Mouse (Mus musculus) urinary bladder, postnatal 25 days (tissue): ENCODE results near the gene Cyp4f18.
"Not testable (repeated sequence)": the region's sequence is repeated elsewhere in the genome, so short reads cannot be mapped to it uniquely, and the experiment has no call there.

Experiments
- DNase-seq: peaks from one replicate; pipeline ENCODE4 v3.0.0; 2022; ENCODE audit warnings: low spot score

The Cyp4f18 gene

DNA sequence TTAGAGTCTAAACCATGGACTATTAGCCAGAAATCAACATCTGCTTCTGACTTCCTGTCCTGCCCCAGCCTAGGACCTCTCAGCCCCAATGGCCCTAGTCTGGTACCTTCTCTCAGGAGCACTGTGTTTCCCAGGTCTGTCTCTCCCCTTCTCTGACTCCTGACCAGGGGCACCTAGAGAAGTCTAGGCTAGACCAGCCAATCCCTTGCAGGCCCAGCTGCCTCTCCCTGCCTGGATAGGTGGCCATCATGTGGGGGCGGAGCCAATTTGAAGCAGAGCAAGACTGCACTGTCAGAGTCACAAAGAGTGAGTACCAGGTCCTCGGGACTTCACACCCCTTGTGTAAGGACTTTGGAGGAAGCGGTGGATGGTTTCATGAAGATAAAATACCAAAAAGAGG is at the start of gene Cyp4f18:
Gene Cyp4f18 (minus strand): TSS at position 154 of the 400 bp plus-strand sequence.
- no peak for DNase-seq

DNA sequence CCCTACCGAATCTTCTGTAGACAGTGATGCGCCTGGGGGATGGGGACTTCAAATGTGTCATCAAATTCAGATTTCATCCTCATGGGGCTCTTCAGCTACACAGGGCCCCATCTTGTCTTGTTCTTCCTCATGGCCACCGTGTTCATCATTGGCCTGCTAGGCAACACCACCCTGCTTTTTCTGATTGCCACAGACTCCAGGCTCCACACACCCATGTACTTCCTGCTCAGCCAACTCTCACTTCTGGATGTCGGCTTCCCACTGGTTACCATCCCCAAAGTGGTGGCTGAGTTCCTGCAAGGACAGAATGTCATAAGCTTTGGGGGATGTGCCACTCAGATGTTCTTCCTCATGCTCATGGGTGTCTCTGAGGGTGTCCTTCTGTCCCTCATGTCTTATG is 48.2 kb upstream of the Cyp4f18 start:
- DNase-seq = not testable (repeated sequence)

DNA sequence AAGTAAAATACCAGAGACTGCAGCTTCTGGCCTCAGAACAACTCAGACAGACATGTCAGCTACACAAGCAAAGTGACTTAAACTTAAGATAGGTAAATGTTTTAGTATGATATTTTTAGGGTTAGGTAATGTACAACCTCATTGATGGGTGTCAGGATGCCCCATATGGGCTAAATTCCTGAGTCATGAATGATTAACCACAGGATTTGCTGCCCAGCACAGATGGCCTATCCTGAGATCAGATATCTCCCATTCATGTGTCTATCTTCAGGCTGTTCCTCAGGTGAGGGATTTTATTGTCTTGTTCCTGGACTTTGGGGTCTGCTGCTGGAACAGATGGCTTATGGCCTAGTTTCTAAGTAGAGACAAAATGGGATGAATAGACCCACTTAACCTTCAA is 45.2 kb upstream of the Cyp4f18 start:
- DNase-seq = not testable (repeated sequence)

DNA sequence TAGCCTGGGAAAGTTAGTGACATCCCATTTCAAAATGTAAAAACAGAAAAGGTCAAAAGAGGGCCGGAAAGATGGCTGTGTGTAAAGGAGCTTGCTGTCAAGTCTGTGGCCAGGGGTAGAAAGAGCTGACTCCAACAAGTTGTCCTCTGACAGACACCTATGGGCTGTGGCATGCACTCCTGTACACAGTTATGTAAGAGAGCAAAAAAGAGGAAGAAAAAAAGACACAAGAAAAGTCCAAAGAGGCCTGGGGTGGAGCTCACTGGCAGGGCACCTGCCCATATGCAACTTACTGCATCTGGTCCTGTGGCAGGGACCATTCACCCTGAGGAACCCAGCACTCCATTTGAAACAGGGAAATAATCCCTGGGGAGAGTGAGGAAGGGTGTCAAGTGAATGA is 33.1 kb upstream of the Cyp4f18 start:
- no peak for DNase-seq

DNA sequence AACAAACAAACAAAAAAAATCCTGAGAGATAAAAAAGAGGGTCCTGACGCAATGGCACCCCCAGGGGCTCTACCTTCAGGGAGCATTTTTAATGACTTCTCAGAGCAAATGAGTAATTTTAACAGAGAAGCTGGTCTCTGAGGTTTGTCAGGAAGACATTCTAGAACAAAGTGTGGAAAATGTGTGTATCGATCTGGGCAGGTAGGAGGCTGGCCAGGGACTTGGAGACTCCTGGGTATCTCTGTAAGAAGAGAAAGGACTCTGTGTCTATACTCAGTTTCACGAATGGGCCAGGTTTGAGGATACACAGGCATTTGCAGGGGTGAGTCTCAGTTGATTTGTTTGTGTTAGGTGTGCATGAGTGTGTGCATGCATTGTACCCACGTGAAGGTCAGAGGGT is 31.5 kb upstream of the Cyp4f18 start, which contains the start of gene Olfr372:
Gene Olfr372 (plus strand): TSS at position 301 of the 400 bp plus-strand sequence.
- not testable (repeated sequence) for DNase-seq

DNA sequence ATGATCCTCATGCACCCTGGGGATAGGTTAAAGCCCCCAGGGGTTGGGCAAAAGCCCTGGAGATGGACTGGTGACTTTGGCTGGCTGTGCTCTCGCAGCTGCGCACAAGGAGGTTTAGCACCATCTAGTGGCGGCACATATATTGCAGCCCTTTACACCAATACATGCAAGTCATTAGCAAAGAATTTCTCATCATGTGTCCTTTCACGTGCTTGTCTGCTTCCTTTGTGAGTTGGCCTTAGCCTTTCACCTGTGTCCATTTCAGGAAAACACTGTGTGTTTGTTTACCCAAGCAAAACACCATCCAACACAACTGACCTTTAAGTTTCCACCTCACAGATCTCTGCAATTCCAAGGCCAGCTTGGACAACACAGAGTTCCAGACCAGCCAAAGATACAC is 23.5 kb upstream of the Cyp4f18 start:
- DNase-seq = peak; percentile 37

DNA sequence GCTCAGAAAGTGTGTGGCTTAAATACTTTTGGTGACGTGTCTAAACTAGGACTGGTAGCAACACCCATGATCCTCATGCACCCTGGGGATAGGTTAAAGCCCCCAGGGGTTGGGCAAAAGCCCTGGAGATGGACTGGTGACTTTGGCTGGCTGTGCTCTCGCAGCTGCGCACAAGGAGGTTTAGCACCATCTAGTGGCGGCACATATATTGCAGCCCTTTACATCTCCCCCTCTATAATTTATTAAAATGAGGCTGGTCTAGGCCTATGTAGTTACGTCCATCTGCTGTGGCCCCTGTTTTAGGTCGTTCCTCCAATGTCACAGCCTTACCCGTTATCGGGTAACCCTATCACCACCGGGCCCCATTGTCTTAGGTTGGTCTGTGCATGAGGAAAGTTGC is 15.5 kb upstream of the Cyp4f18 start:
- peak; percentile 13 for DNase-seq

DNA sequence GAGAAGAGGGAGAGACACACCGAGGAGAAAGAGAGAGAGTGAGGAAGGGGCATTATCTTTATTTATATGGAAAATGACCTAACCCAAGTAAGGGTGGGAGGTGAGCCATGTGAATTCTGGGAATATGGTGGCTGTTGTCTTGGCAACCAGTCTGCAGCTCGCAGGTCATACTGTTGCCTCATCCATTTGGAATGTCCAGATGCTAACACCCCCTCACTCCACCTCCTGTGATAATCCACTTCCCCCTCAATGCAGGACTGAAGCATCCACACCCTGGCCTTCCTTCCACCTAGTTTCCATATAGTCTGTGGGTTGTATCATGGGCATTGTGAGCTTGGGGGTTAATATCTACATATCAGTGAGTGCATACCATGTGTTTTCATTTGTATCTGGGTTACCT is 10.4 kb upstream of the Cyp4f18 start:
- DNase-seq = no peak

DNA sequence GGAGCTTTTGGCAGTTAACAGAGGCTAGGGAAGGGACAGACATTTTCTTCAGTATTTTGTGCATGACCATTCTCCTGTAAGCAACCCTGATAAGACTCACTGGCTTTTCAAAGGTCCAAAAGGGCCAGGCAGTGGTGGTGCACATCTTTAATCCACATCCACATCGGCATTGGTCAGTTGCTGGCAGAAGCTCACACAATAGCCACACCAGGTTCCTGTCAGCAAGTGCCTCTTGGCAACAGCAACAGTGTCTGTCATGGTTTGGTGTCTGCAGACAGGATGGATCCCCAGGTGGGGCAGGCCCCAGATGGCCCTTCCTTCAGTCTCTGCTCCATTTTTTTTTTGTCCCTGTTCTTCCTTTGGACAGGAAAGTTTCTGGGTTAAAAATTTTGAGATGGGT is 9.6 kb upstream of the Cyp4f18 start:
- DNase-seq = not testable (repeated sequence)

DNA sequence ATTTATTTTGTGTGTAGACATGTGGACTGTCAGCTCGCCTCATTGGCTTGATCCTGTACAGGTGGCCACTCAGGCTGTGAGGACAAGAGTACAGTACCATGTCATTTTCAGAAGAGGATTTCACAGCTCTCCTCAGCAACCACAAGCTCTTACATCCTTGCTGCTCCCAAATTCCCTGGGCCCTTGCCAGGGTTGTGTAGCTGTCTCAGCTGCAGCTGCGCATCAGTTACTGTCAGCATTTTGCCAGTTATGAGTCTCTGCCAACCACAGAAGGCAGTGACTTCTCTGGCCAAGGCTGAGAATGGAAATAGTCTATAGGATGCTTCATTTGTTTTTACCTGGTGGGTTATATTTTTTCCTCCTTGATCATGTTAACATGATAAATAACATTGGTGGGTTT is 8.7 kb upstream of the Cyp4f18 start:
- DNase-seq = no peak

DNA sequence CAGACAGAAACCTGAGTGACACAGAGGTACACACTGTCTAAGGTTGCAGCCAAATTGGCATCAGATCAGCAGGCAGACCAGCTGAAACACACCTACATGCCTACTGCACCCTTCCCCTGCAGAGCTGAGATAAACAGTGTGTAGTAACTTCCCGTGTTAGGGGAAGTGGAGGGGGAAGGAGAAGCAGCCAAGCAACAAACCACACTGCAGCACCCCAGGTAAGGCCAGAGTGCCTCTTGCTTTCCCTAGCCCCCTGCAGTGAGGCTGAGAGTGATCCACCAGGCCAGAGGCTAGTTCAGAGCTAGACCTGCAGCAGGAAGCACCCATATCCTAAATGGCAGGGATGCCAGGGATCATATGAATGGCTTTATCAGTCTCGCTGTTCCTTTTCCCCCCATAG is 7.9 kb upstream of the Cyp4f18 start:
- DNase-seq = not testable (repeated sequence)

DNA sequence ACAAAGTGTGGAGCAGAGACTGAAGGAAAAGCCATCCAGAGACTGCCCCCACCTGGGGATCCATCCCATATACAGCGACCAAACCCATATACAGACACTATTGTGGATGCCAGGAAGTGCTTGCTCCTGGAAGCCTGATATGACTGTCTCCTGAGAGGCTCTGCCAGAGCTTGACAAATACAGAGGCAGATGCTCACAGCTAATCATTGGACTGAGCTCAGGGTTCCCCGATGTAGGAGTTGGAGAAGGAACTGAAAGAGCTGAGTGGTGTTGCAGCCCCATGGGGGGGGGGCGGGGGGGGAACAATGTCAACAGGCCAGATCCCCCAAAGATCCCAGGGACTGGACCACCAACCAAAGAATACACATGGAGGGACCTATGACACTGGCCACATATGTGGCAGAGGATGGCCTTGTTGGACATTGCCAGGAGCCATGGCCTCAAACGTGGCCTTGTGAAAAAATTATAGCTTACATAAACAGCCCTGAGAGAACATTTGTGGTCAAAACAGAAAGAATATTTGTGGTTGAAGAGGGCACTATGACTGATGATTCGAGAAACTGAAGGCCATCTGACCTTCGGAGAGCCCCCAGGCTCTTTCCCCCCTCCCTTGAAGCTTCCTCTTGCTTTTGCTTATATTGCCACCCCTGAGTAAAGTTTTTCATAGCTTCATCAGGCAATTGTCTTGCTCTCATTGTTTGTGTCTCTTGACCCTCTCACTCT is 4.2 kb upstream of the Cyp4f18 start:
- not testable (repeated sequence) for DNase-seq

DNA sequence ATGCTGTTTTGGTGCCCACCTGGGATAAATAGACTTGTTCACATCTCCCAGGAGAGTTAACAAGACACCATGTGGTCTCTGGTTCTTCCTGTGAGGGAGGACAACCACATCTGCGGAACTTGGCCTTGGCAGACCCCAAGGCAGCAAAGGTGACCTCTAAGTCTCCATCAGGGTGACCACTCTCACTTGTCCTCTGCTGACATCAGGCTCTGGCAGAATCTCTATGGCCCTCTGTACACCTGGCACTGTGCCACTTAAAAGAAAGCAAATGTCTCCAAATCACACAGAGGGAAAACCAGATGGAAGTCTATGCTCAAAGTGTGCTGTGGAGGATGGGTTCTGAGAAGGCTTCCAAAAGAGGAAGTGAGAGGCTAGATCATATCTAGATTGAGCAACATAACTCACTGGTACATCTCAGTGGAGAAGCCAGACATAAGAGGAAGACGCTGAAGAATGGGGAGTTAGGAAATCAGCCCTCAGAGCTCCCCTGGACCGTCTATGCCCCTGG is 1.2 kb downstream of the Cyp4f18 start:
- no peak for DNase-seq

DNA sequence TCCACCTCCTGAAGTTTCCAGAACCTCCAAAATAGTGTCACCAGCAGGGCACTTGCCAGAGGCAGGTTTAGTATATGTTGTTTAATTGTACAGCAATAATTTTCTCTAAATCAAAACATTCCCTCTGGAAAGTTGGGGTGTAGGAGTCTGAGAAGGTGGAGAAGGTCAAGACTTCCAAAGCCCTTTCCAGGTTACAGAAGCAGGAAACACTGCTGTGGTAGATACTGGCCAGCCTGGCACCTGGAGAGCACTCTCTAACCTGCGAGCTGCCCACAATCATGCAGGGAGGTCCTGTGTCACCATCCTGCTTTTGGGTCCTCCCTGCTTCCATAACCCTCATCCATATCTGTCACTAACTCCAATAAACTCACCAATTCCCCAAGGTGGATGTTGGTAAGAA is 2.7 kb downstream of the Cyp4f18 start:
- DNase-seq = no peak

DNA sequence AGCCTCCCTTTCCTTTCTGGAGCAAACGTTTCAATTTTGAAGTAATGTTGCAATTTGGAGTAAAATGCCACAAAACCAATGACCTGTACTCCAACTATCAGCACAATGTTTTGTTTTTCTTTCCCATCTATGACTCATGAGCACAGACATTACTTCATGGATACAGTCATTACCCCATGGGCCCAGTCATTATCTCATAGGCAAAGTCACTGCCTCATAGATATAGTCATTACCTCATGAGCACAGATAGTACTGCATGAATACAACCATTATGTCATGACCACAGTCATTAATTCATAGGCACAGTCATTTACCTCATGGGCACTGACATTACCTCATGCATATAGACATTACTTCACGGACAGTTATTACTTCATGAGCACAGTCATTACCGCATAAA is 3.5 kb downstream of the Cyp4f18 start:
- DNase-seq = no peak

DNA sequence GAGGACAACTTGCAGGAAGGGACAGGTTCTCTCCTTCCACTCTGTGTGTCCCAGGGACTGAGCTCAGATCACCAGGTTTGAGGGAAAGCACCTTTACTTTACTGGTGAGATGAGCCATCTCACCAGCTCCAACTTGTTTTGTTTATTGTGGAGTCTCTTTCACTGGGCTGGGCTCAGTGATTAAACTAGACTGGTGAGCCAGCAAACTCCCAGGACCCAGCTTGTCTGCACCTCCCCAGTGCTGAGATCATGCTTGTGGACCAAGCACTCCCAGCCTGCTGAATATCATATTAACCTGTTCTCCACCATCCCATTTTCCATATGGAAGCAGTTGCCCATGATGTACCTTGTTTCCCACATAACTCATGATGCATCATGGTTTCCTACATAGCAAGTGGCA is 6.5 kb downstream of the Cyp4f18 start:
- no peak for DNase-seq

DNA sequence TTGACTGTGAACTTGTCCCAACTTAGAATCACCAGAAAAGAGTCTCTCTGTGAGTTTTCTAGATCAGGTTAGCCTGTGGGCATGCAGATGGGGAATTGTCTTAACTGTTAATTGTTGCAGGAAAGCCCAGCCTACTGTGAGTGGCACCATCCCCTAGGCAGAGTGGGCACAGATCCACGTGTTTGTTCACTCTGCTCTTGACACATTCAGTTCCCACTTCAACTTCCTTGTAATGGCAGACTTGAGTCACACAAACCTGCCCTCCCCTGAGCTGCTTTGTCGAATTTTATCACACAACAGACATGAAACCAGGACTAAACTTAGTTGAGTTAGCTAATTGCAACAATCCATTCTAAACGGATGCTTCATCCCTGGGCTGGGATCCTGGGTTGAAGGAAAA is 9.2 kb downstream of the Cyp4f18 start:
- DNase-seq = no peak

DNA sequence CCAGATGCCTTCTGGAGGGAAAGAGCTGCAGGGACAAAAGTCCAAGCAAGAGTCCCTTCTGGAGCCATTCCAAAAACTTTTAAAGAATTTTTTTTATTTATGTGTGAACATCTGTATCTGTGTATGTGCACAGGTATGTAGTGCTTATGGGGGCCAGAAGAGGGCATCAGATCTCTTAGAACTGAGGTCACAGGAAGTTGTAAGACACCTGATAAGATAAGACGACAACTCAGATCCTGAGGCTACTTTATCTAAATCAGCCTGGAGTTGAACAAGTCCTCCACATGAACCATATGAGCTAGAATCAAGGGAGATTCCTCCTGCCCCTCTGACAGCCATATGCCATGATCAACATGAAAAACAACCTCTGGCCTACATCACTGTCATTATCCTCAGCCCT is 10.0 kb downstream of the Cyp4f18 start:
- no peak for DNase-seq

DNA sequence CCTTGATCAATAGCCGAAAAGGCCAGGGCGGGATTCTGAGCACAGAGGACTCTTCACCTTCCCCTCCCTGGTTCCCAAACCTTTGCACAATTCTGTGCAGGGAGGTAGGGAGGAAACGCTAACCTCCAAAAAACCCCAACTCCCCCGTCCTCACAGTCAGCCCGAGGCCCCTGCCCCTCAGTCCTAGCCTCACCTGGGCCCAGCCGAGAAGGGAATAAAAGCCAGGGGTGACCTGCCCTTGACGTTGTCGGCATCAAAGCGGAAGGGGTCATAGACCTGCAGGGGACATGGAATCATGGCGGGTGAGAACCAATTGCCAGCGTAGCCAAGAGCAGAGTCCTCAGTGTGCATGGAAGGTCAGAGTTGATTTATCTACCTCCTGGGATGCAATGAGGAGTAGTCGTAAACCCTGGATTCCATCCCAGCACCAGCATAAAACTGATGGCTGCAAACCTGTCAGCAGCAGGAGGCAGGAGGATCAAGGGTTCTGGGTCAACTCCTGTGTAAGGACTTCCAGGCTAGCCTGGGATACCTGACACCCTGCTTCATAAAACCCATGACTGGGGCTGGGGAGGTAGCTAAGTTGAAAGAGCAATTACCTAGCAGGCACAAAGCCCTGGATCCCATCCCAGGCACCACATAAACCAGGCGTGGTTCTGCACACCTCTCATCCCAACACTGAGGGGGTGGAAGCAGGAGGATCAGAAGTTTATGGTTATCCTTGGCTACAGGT is 20.4 kb downstream of the Cyp4f18 start:
- no peak for DNase-seq

DNA sequence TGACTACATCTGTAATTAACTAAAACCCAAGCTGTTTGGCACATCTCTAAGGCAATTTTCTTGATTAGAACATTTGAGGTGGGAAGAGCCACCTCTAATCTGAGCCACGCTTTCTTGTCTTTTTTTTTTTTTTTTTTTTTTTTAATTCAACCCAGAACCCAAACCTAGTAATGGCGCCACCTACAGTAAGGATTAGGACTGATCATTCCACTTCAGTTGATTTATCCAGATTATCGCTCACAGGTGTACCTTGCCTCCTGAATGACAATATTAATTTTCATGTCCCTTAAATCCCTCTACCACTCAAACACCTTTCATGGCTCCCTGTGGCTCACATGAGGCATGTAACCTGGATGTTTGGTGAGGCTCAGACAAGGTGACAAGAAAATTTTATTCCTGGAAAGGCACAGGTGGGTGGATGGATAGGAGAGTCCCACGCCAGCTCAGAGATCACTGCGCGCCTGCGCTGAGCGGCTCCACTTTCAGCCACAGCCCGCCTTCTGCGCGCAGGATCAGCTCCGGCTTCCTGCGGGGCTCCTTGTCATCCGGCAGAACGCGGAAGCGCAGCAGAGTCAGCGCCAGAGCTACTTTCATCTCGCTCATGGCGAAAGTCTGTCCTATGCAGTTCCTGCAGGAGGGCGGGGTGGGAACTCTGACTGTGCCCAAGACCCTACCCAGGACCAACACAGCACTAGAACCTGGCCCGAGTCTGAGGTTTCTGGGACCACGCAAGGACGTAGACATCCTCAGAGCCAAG is 21.1 kb downstream of the Cyp4f18 start:
- DNase-seq = peak; percentile 45

DNA sequence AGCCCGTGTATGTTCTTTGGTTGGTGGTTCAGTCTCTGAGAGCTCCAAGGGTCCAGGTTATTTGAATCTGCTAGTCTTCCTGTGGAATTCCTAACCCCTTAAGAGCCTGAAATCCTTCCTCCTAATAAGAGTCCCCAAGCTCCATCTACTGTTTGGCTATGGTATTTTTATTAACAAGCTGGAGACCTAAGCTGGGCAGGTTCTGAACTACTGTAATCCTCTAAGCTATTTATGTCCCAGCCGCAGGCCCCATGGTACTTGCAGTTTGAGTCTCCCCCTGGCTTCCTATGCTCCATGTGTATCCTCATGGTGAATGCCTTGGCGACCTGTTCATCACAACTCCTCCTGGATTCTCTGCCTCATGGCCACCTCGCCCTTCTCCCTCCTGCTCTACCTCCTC is 24.8 kb downstream of the Cyp4f18 start:
- DNase-seq = no peak

DNA sequence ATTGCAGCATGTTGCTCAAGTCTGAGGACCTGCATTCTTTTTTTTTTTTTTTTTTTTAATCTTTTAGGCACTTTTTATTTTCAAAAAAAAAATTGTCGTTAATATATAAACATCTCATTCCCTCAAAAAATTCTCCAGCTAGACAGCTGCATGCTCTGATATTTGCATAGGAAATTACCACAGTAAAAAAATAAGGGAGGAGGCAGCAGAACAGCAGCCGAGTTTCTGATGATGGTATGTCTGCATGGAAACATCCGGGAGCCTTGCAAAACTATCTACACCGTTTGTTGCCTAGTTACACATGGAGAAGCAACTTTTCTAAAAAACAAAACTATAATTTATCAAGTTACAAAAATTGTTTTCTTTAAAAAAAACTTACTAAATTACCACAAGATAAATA is 28.0 kb downstream of the Cyp4f18 start:
- no peak for DNase-seq

DNA sequence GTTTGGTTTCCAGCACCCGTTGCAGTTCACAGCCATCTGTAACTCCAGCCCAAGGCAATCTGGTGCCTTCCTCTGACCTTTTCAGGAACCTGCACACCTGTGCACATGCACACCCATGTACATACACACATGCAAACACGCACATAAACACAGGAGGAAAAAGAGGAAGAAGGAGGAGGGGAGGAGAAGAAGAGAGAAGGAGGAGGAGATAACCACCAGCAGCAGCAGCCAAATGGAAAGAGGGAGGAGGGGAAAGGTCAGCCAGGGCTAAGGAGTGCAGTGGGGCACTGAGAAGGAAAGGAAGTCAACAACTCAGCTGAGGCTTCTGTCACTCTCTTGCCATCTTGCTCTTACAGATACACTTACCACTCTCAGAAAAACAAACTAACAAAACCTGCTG is 28.4 kb downstream of the Cyp4f18 start:
- no peak for DNase-seq
